Mouse (Mus musculus): ENCODE data around the gene Kcnj2. TPM values are rescaled to one million over a fixed set of nuclear protein-coding genes. Genes with fewer than 3 reads are reported as not detected.

The Kcnj2 gene
- polyA plus RNA-seq, 1 experiment from 2014 or later, result 1.4 TPM

DNA sequence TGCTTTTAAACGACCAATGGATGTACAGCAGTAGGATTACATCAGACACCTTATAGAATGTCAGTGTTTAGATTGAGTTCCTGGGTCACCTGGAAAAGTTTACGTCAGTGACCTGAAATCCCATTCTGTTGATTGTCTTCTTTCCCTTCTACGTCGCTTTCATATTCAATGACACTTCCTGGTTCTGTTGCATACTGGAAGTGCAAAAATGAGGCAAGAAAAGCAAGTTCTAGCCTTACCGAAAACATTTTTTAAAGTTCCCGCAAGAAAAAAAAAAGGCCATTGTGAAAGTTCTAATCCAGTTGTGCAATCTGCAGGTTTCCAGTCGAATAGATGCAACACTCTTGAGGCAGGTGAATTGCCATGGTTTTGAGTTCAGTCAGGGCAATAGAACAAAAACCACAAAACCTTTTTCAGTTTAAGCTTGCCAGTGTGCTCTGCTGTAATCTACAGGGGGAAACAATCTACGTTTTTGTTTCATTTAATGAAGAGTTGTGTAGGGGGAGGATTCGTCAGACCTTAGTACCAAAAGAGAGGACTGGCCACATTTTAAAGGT lies 35.7 kb downstream of the Kcnj2 start:
- Histone ChIP-seq H3K4me3 (ENCODE audit: low read depth, low read length) (no peak overlapping the region), H3K36me3 (ENCODE audit: control insufficient read depth, insufficient read depth, low read length) (no peaks in the 10 kb centered on the region), H3K9me3 (replicated peaks; ENCODE audit: control insufficient read depth, low read length, poor library complexity, severe bottlenecking) (no peaks in the 10 kb centered on the region), H3K4me2 (ENCODE audit: low read length) (no peak overlapping the region), H3K27ac (ENCODE audit: low read length) (no peak overlapping the region), H3K27me3 (ENCODE audit: control insufficient read depth, insufficient read depth, low read depth, low read length) (no peaks in the 10 kb centered on the region), H3K4me1 (ENCODE audit: control insufficient read depth, insufficient read depth, low read length) (no peaks in the 10 kb centered on the region), H3K9ac (ENCODE audit: low read depth, low read length) (no peak overlapping the region)
- WGBS, result 91% methylated on average over 9 of the region's 9 CpGs
- ATAC-seq, result no peak

DNA sequence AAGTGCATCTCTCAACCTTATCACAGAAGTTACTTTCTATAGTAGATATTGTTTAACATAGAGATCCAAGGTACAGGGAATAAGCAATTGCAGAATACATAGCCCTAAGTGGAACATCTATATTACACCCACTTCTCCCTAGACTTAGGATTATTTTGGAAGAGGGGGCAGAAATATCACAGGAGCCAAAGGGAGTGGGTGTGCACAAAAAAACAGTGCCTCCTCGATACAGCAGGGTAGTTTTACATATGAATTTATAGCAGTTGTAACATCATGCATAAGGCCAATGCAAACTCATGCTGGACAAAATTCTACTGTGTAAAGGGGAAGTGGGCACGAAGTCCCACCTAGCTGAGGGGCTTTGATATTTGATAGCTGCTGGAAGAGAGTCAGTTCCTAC lies 38.5 kb downstream of the Kcnj2 start:
- Histone ChIP-seq H3K4me2 (ENCODE audit: low read length) (no peak overlapping the region), H3K36me3 (ENCODE audit: control insufficient read depth, insufficient read depth, low read length) (no peaks in the 10 kb centered on the region), H3K4me3 (ENCODE audit: low read depth, low read length) (no peak overlapping the region), H3K9ac (ENCODE audit: low read depth, low read length) (no peak overlapping the region), H3K27ac (ENCODE audit: low read length) (no peak overlapping the region), H3K27me3 (ENCODE audit: control insufficient read depth, insufficient read depth, low read depth, low read length) (no peaks in the 10 kb centered on the region), H3K9me3 (replicated peaks; ENCODE audit: control insufficient read depth, low read length, poor library complexity, severe bottlenecking) (no peaks in the 10 kb centered on the region), H3K4me1 (ENCODE audit: control insufficient read depth, insufficient read depth, low read length) (no peaks in the 10 kb centered on the region)
- ATAC-seq, result no peak
- 79% methylated on average over 2 of the region's 2 CpGs for WGBS

DNA sequence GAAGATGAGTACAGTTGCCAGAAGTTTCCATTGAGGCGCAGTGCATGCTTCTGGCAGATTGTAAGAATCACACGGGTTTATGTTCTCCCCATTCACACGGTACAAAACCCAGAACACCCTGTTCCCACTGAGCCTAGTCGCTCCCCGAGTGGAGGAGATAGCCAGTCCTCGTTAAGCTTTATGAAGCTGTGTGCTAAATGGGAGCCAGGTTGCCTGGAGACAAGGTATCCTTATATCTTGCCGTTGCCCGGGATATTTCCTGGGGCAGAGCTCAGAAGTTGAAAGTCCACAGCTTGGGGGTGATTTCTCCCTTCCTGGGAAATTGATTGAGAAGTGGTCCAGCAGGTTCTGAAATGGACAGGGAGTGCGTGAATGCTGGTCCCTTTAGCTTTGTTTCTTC lies 42.2 kb downstream of the Kcnj2 start:
- Histone ChIP-seq H3K4me2 (ENCODE audit: low read length) (peak overlapping the region; percentile 8; the same call in 1 of the 2 replicates), H3K27ac (ENCODE audit: low read length) (no peak overlapping the region), H3K4me1 (ENCODE audit: control insufficient read depth, insufficient read depth, low read length) (no peaks in the 10 kb centered on the region), H3K27me3 (ENCODE audit: control insufficient read depth, insufficient read depth, low read depth, low read length) (no peaks in the 10 kb centered on the region), H3K9ac (ENCODE audit: low read depth, low read length) (no peak overlapping the region), H3K36me3 (ENCODE audit: control insufficient read depth, insufficient read depth, low read length) (no peaks in the 10 kb centered on the region), H3K9me3 (replicated peaks; ENCODE audit: control insufficient read depth, low read length, poor library complexity, severe bottlenecking) (no peaks in the 10 kb centered on the region), H3K4me3 (ENCODE audit: low read depth, low read length) (no peak overlapping the region)
- ATAC-seq, result no peak
- 54% methylated on average over 9 of the region's 9 CpGs for WGBS

DNA sequence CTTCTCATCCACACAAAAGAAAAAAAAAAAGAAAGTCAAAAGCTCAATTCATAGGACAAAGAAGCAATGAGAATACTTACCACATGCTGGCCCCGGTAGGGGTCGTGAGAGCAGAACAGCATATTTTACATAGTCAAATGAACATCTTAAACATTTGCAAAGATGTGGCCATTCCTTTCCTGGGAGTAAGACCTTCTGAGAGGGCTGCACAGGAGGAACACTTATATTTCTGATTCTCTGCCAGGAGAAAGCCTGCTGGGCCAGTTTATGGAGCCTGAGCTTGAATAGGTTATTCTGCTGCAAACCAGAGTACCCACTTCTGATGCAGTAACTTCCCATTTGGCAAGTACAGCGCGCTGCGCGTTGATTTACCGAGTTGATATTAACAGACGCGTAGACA lies 55.5 kb downstream of the Kcnj2 start:
- no peaks in the 10 kb centered on the region for H3K36me3 ChIP-seq (ENCODE audit: control insufficient read depth, insufficient read depth, low read length)
- WGBS, result 61% methylated on average over 9 of the region's 9 CpGs
- no peak for ATAC-seq
- no peak overlapping the region for H3K4me2 ChIP-seq (ENCODE audit: low read length)
- no peaks in the 10 kb centered on the region for H3K9me3 ChIP-seq (replicated peaks; ENCODE audit: control insufficient read depth, low read length, poor library complexity, severe bottlenecking)
- no peak overlapping the region for H3K27ac ChIP-seq (ENCODE audit: low read length)
- H3K9ac ChIP-seq (ENCODE audit: low read depth, low read length), result no peak overlapping the region
- H3K4me3 ChIP-seq (ENCODE audit: low read depth, low read length), result no peak overlapping the region
- H3K27me3 ChIP-seq (ENCODE audit: control insufficient read depth, insufficient read depth, low read depth, low read length), result no peaks in the 10 kb centered on the region
- peaks cover 4% of the 10 kb centered on the region; the same call in 1 of the 2 replicates for H3K4me1 ChIP-seq (ENCODE audit: control insufficient read depth, insufficient read depth, low read length)

DNA sequence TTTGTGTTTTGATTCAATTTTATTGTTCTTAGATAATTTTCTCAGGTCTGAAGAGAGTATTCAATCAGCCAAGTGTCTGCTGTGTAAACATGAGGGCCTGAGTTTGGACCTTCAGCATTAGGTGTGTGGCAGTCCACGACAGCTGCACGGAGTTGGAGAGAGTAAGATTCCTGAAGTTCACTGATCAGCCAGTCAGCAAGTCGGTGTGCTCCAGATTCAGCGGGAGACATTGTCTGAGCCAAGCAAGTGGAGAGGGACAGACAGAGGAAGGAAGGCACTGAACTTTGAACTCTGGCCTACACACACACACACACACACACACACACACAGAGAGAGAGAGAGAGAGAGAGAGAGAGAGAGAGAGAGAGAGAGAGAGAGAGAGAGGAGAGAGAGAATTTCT lies 57.4 kb downstream of the Kcnj2 start:
- no peak overlapping the region for H3K4me3 ChIP-seq (ENCODE audit: low read depth, low read length)
- no peak overlapping the region for H3K27ac ChIP-seq (ENCODE audit: low read length)
- H3K27me3 ChIP-seq (ENCODE audit: control insufficient read depth, insufficient read depth, low read depth, low read length), result no peaks in the 10 kb centered on the region
- no peak overlapping the region for H3K9ac ChIP-seq (ENCODE audit: low read depth, low read length)
- no peak overlapping the region for H3K4me2 ChIP-seq (ENCODE audit: low read length)
- ATAC-seq, result no peak
- no peaks in the 10 kb centered on the region for H3K36me3 ChIP-seq (ENCODE audit: control insufficient read depth, insufficient read depth, low read length)
- H3K9me3 ChIP-seq (replicated peaks; ENCODE audit: control insufficient read depth, low read length, poor library complexity, severe bottlenecking), result no peaks in the 10 kb centered on the region
- H3K4me1 ChIP-seq (ENCODE audit: control insufficient read depth, insufficient read depth, low read length), result peaks cover 4% of the 10 kb centered on the region; the same call in 1 of the 2 replicates
- WGBS, result 56% methylated on average over 4 of the region's 4 CpGs

DNA sequence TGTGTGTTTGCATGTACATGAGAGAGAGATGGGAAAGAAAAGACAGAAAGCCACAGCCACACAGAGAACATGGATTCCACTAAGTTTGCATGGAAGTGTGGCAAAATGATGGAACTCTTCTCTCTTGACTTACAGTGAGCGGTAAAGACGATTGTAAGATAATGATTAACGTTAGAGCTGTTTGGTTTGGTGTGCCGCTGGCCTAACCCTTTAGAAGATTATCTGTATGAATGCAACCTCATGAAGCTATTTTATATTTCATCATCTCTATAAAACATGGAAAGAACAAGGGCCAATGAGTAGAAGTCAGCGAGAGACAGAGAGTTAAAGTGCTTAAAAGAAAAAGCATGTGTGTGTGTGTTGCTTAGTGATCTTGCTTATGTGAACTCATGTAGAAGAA lies 60.0 kb downstream of the Kcnj2 start:
- no peak overlapping the region for H3K4me2 ChIP-seq (ENCODE audit: low read length)
- 96% methylated on average over 5 of the region's 5 CpGs for WGBS

More for the DNA sequence above, 60.0 kb downstream of the Kcnj2 start:
- ATAC-seq, result no peak
- Histone ChIP-seq H3K36me3 (ENCODE audit: control insufficient read depth, insufficient read depth, low read length) (no peaks in the 10 kb centered on the region), H3K27me3 (ENCODE audit: control insufficient read depth, insufficient read depth, low read depth, low read length) (no peaks in the 10 kb centered on the region), H3K4me3 (ENCODE audit: low read depth, low read length) (no peak overlapping the region), H3K4me1 (ENCODE audit: control insufficient read depth, insufficient read depth, low read length) (peaks cover 4% of the 10 kb centered on the region; the same call in 1 of the 2 replicates), H3K9me3 (replicated peaks; ENCODE audit: control insufficient read depth, low read length, poor library complexity, severe bottlenecking) (no peaks in the 10 kb centered on the region), H3K27ac (ENCODE audit: low read length) (no peak overlapping the region), H3K9ac (ENCODE audit: low read depth, low read length) (no peak overlapping the region)

Other genes starting within 250 kb of the Kcnj2 start
- 1.4 and 1.8 TPM in 2 replicates for gene Kcnj16, start 98.1 kb upstream of the Kcnj2 start, polyA plus RNA-seq (2015; fragmentation: Nextera tagmentation; extraction: Ambion mirVana)